Mouse (Mus musculus): ENCODE data around the gene Tmub2. TPM values are rescaled to one million over a fixed set of nuclear protein-coding genes. Genes with fewer than 3 reads are reported as not detected.

Tmub2 gene
- 10 to 100 TPM; 21.1 to 73.1 TPM for polyA plus RNA-seq (2012; fragmentation: generic; extraction: Trizol)

DNA sequence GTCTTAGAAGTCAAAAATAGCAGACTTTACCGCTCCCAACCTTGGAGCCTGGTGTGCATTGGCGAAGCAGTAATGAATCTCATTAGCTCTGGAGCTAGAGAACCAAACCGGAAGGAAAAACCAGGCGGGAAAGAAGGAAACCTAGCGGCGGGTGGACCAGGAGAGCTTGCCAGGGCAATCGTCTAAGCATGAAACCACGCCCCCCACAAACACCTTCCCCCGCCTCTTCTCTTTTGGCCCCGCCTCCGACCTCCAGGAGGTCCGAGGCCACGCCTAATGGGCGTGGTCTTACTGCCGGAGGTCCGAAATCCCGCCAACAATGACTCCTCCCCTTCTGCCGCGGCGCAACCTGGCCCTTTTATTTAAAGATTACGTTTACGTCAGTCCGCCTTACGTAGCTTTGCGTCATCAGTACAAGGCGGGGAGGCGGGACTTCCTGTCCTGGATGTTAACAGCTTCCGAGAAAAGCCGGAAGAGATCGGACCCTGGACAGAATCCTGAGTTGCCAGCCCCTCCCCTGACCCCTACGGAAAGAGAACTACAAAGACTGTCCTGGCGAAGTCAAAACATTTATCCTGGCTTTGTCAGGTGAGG lies at the start of gene Tmub2:
Tmub2 (plus strand) TSS at position 431 of the 594 bp plus-strand sequence.

DNA sequence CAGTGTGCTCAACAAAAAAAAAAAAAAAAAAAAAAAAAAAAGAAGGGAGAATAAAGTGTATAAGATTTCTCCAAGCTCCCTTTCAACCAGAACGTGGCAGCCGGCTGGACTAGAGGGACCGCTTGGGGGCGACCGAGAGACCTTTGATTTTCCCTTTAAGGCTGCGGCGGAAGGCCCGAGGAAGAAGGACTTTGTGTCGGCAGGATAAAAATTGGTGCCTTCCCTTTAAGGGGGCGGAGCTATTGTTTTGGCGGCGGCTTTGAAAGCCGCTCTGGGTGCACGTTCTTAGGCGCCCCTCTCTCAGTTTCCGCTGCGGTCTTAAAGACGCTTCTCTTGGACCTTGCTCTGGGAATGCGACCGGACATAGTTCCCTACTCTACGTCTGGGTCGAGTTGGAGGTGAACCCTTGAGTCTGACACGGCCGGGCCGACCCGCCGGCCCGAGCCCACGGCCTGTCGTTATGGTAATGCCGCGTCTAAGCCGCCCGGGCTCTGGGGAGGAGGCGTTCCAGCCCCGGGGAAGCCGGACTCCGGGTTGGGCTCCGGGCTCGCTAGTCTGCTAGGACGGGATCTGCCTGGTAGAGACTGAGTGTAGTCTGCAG lies 36.0 kb upstream of the Tmub2 start, which contains the start of gene BC030867:
BC030867 (plus strand) TSS at position 253 of the 601 bp plus-strand sequence.

DNA sequence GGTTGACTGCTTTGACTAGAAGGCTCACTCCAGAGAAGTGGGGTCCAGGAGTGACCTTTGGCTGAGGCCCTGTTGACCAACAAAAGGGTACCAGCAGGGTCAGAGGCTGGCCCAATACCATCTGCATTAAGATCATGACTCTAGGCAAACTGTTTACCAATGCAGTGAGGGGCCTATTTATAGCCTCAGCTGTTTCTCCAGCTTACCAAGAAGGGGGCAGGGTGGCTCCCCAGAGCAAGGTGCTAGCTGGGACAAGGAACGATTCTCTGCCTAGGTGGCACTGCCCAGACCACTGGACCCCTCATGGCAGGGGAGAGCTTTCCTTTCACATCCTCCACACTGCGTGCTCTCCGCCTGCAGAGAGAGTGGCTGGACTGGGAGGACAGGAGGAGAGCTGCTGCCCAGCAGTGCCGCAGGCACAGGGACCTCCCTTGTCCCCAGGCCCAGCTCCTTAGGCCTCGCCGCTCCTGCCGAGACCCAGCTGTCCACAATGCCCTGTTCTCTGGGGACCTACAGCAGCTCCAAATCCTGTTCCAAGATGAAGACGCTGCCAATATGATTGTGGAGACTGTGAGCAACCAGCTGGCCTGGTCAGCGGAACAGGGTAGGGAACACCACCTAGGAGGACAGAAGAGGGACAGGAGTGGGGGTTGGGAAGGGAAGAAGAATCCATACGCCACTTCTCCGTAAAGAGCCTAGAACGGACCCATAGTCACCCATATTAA lies 16.0 kb upstream of the Tmub2 start, which contains the start of gene Asb16:
Asb16 (plus strand) TSS at position 224 of the 725 bp plus-strand sequence.

DNA sequence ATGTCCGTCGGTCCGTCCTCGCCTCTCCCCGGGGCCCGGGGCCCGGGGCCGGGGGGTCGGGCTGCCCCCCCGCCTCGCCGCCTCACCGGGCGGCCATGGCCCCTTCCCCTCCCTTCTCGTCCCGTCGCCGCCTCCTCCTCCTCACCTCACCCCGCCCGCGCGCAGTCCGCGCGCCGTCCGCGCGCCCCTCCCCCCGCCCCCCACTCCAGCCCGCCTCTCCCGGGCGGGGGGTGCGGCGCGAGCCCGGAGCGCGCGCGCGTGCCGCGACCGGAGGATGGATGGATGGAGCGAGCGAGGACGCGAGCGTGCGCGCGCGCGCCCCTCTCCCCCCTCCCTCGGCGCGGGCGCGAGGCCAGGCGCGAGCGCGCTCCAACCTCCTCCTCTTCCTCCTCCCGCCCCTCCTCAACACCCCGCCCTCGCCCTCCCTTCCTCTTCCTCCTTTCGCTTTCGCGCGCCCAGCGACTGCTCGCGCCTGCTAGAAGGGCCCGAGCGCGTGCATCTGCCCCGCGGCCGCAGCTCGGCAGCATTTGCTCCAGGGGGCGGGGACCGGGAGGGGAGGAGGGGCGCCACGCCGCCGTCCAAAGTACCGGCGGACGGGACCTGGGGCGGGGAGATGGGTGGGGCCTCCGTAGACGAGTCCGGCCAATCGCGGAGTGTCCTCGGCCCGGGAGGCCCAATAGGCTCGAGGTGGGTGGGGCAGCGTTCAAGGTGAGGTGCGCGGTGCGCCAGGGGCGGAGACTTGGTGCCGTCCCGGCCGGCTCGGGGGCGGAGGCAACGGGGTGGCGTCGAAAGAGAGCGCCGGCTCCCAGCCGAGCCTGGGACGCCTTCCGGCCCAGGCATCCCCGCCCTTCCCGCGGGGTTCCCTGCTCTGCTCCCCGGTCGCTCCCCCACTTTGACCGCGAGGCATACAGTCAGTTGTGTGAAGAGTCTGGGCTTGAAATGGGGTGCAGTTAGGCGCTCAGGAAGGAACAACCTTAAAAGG lies 12.1 kb downstream of the Tmub2 start, which contains the start of gene Atxn7l3:
Atxn7l3 (minus strand) TSS at position 141 of the 982 bp plus-strand sequence.

DNA sequence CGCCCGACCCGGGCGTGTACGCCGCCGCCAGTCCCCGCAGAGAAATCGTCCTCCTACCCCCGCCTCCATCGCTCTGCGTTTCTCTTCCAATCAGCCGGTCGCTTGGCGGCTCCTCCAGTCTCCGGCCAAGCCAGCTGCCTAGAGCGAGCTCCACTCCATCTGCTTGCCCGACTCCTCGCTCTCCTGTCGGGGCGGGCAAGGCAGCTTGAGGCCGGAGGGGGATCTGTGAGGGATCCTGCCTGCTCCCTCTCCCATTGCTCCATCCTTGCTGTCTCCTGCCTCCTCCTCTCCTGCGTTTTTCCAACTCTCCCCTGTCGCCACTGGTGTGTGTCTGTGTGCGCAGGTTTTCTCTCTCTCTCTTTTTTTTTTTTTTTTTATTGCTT lies 34.7 kb downstream of the Tmub2 start, which contains the start of gene Ubtf:
Ubtf (minus strand) TSS at position 333 of the 383 bp plus-strand sequence.

Other genes starting within 250 kb of the Tmub2 start
- under 1 TPM in 1 of 2 experiments, not detected in 1; 0.02 TPM for gene Cd300lg, start 243.4 kb upstream of the Tmub2 start, polyA plus RNA-seq (2012; fragmentation: generic; extraction: Trizol)
- 10 to 100 TPM in 1 of 2 experiments, 1 to 10 TPM in 1; 3.8 to 15.4 TPM for gene Mpp2, start 196.4 kb upstream of the Tmub2 start, polyA plus RNA-seq (2012; fragmentation: generic; extraction: Trizol)
- not detected for gene Ppy, start 183.6 kb upstream of the Tmub2 start, polyA plus RNA-seq (2012; fragmentation: generic; extraction: Trizol)
- not detected for gene Pyy, start 177.1 kb upstream of the Tmub2 start, polyA plus RNA-seq (2012; fragmentation: generic; extraction: Trizol)
- gene Nags, start 139.4 kb upstream of the Tmub2 start, polyA plus RNA-seq (2012; fragmentation: generic; extraction: Trizol) = not detected
- gene Tmem101, start 128.5 kb upstream of the Tmub2 start, polyA plus RNA-seq (2012; fragmentation: generic; extraction: Trizol) = 10 to 100 TPM; 24.0 to 44.0 TPM
- 10 to 100 TPM; 17.9 to 37.4 TPM for gene Lsm12, start 99.6 kb upstream of the Tmub2 start, polyA plus RNA-seq (2012; fragmentation: generic; extraction: Trizol)
- 100 to 1,000 TPM in 1 of 2 experiments, 10 to 100 TPM in 1; 80.3 to 103 TPM for gene G6pc3, start 95.3 kb upstream of the Tmub2 start, polyA plus RNA-seq (2012; fragmentation: generic; extraction: Trizol)
- 100 to 1,000 TPM; 104 to 125 TPM for gene Hdac5, start 54.8 kb upstream of the Tmub2 start, polyA plus RNA-seq (2012; fragmentation: generic; extraction: Trizol)
- gene BC030867, start 36.0 kb upstream of the Tmub2 start, polyA plus RNA-seq (2012; fragmentation: generic; extraction: Trizol) = 10 to 100 TPM in 1 of 2 experiments, 1 to 10 TPM in 1; 9.6 to 23.1 TPM
- under 1 TPM in 1 of 2 experiments, not detected in 1; 0.02 TPM for gene Asb16, start 16.2 kb upstream of the Tmub2 start, polyA plus RNA-seq (2012; fragmentation: generic; extraction: Trizol)
- gene Atxn7l3, start 11.7 kb downstream of the Tmub2 start, polyA plus RNA-seq (2012; fragmentation: generic; extraction: Trizol) = 10 to 100 TPM; 20.5 to 42.9 TPM
- 10 to 100 TPM; 31.9 to 89.4 TPM for gene Ubtf, start 34.8 kb downstream of the Tmub2 start, polyA plus RNA-seq (2012; fragmentation: generic; extraction: Trizol)
- gene Slc4a1, start 81.3 kb downstream of the Tmub2 start, polyA plus RNA-seq (2012; fragmentation: generic; extraction: Trizol) = not detected
- gene Rundc3a, start 108.5 kb downstream of the Tmub2 start, polyA plus RNA-seq (2012; fragmentation: generic; extraction: Trizol) = 1 to 10 TPM; 4.3 to 7.9 TPM
- gene Slc25a39, start 123.0 kb downstream of the Tmub2 start, polyA plus RNA-seq (2012; fragmentation: generic; extraction: Trizol) = 100 to 1,000 TPM; 249 to 543 TPM
- gene Grn, start 145.4 kb downstream of the Tmub2 start, polyA plus RNA-seq (2012; fragmentation: generic; extraction: Trizol) = 100 to 1,000 TPM; 147 to 420 TPM
- 10 to 100 TPM; 12.6 to 60.7 TPM for gene Fam171a2, start 162.8 kb downstream of the Tmub2 start, polyA plus RNA-seq (2012; fragmentation: generic; extraction: Trizol)
- gene Itga2b, start 185.2 kb downstream of the Tmub2 start, polyA plus RNA-seq (2012; fragmentation: generic; extraction: Trizol) = 10 to 100 TPM in 1 of 2 experiments, 1 to 10 TPM in 1; 7.5 to 84.4 TPM

All from C3H10T1/2 (cell line).